ENCODE assay signal across 17 mouse cellular contexts in the genomic region with DNA sequence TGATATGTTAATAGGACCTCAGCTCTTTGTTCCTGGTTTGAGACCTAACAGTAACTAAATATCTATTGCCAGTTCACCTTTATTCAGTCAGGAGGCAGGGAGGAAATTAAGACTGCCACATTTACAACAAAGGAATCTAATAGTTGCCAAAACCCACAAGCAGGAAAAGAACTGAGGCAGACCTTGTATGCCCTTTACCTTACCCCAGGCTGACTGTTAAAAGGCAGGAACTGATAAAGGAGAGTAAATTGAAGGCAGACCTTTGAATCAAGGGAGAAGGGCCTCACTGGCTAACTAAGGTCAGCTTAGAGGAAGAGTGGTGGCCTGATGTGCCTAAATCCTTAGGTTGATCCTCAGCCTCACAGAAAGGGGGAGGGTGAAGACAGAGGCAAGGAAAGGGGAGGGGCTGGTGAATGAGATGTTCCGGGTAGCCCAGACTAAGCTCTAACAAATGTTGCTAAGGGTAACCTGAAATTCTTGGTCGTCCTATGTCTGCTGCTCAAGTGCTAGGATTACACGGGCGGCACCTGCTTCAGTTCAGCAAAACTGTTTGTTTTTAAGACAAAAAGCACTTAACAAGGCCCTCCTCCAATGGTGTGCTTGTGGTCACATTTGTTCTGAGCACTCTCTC. TPM values are rescaled to one million over a fixed set of nuclear protein-coding genes. Genes with fewer than 3 reads are reported as not detected.
DNase-seq lines count a peak whose midpoint lies in the region; ATAC-seq lines count a peak whose summit lies in the region.
"Had no signal": no experiment of that assay in that cellular context is flagged by ENCODE, and none has a peak within 500 bp of the region (broad histone marks: within the 10 kb centered on the region; RNA-seq: fewer than 3 reads in every experiment).

No protein-coding gene starts in this region.

- no peak overlapping the region for H3K4me3 ChIP-seq in hindbrain, embryonic 11.5 days (ENCODE audit: low read depth, low read length)
- H3K4me3 ChIP-seq in hindbrain, embryonic 16.5 days (ENCODE audit: low read length) = no peak overlapping the region
- H3K4me3 ChIP-seq in embryonic facial prominence, embryonic 10.5 days = no peak overlapping the region
- no peak overlapping the region for H3K4me3 ChIP-seq in midbrain, embryonic 13.5 days (replicated peaks)
- H3K4me3 ChIP-seq: embryonic facial prominence, embryonic 12.5 days; heart, embryonic 15.5 days; hindbrain, embryonic 13.5 days; layer of hippocampus, adult 2 months; liver, embryonic 15.5 days had no signal

- H3K9me3 ChIP-seq in hindbrain, embryonic 11.5 days (ENCODE audit: control insufficient read depth, low read length) = no peaks in the 10 kb centered on the region
- H3K9me3 ChIP-seq in hindbrain, embryonic 16.5 days (ENCODE audit: control insufficient read depth, low read length) = no peaks in the 10 kb centered on the region
- H3K9me3 ChIP-seq in embryonic facial prominence, embryonic 10.5 days = no peaks in the 10 kb centered on the region
- H3K9me3 ChIP-seq in midbrain, embryonic 13.5 days = no peaks in the 10 kb centered on the region
- H3K9me3 ChIP-seq: embryonic facial prominence, embryonic 12.5 days; heart, embryonic 15.5 days; hindbrain, embryonic 13.5 days; liver, embryonic 15.5 days had no signal

- no peak for ATAC-seq in hindbrain, embryonic 11.5 days (ENCODE audit: low FRiP score)
- ATAC-seq in hindbrain, embryonic 16.5 days = no peak
- peak; percentile 40; the same call in 1 of the 2 replicates for ATAC-seq in midbrain, embryonic 13.5 days
- ATAC-seq: activated CD4-positive, CD25-positive, alpha-beta regulatory T cell, adult 4 months had no signal

- no peaks in the 10 kb centered on the region for H3K4me1 ChIP-seq in hindbrain, embryonic 11.5 days (replicated peaks; ENCODE audit: control insufficient read depth, insufficient read depth, low read length)
- H3K4me1 ChIP-seq in hindbrain, embryonic 16.5 days (ENCODE audit: control insufficient read depth, insufficient read depth, low read depth, low read length) = no peaks in the 10 kb centered on the region
- peaks cover 23% of the 10 kb centered on the region for H3K4me1 ChIP-seq in embryonic facial prominence, embryonic 10.5 days
- H3K4me1 ChIP-seq in midbrain, embryonic 13.5 days (replicated peaks) = peaks cover 12% of the 10 kb centered on the region; the same call in 1 of the 2 replicates
- H3K4me1 ChIP-seq: hindbrain, embryonic 13.5 days had no signal

- H3K27ac ChIP-seq in hindbrain, embryonic 11.5 days (ENCODE audit: low read depth, low read length) = no peak overlapping the region
- no peak overlapping the region for H3K27ac ChIP-seq in hindbrain, embryonic 16.5 days (ENCODE audit: low read depth, low read length)
- peak overlapping the region; percentile 59 for H3K27ac ChIP-seq in embryonic facial prominence, embryonic 10.5 days (replicated peaks)
- no peak overlapping the region for H3K27ac ChIP-seq in midbrain, embryonic 13.5 days
- H3K27ac ChIP-seq: embryonic facial prominence, embryonic 12.5 days; heart, embryonic 15.5 days; hindbrain, embryonic 13.5 days; layer of hippocampus, adult 2 months; liver, embryonic 15.5 days had no signal

- intact Hi-C loops in left cerebral cortex, postnatal 4 days (cut with DNase I) = no loop called here

- DNase-seq in hindbrain, embryonic 11.5 days (ENCODE audit: low spot score) = peak; percentile 6
- peak; percentile 48 for DNase-seq in ZHBTc4 (ENCODE audit: low read depth, low spot score)
- peak; percentile 45 for DNase-seq in embryonic facial prominence, embryonic 10.5 days (ENCODE audit: low spot score)
- no peak for DNase-seq in adrenal gland, adult 2 months
- no peak for DNase-seq in cerebellum, postnatal 25 days
- DNase-seq in left cerebral cortex, postnatal 4 days = no peak
- DNase-seq: cerebellum, adult 8-10 months; gastrocnemius, postnatal 25 days; thymus, adult 2 months had no signal

- no peak overlapping the region for H3K4me2 ChIP-seq in hindbrain, embryonic 11.5 days (replicated peaks; ENCODE audit: low read depth, low read length)
- H3K4me2 ChIP-seq in hindbrain, embryonic 16.5 days (ENCODE audit: low read length) = no peak overlapping the region
- H3K4me2 ChIP-seq in midbrain, embryonic 13.5 days (replicated peaks) = no peak overlapping the region
- H3K4me2 ChIP-seq: embryonic facial prominence, embryonic 12.5 days; heart, embryonic 15.5 days; hindbrain, embryonic 13.5 days; liver, embryonic 15.5 days had no signal

- WGBS in hindbrain, embryonic 11.5 days = 17% methylated on average over 4 of the region's 4 CpGs
- 9% methylated on average over 4 of the region's 4 CpGs for WGBS in hindbrain, embryonic 16.5 days
- WGBS in embryonic facial prominence, embryonic 10.5 days = 22% methylated on average over 4 of the region's 4 CpGs
- 2% methylated on average over 4 of the region's 4 CpGs for WGBS in midbrain, embryonic 13.5 days

- H3K36me3 ChIP-seq in hindbrain, embryonic 11.5 days (ENCODE audit: control insufficient read depth, insufficient read depth, low read length) = no peaks in the 10 kb centered on the region
- no peaks in the 10 kb centered on the region for H3K36me3 ChIP-seq in hindbrain, embryonic 16.5 days (ENCODE audit: control insufficient read depth, insufficient read depth, low read length)
- no peaks in the 10 kb centered on the region for H3K36me3 ChIP-seq in embryonic facial prominence, embryonic 10.5 days (replicated peaks)
- no peaks in the 10 kb centered on the region for H3K36me3 ChIP-seq in midbrain, embryonic 13.5 days
- H3K36me3 ChIP-seq: embryonic facial prominence, embryonic 12.5 days; heart, embryonic 15.5 days; hindbrain, embryonic 13.5 days; liver, embryonic 15.5 days had no signal

- H3K27me3 ChIP-seq in hindbrain, embryonic 11.5 days (ENCODE audit: control insufficient read depth, insufficient read depth, low read length) = no peaks in the 10 kb centered on the region
- H3K27me3 ChIP-seq in hindbrain, embryonic 16.5 days (replicated peaks; ENCODE audit: control insufficient read depth, insufficient read depth, low read length) = no peaks in the 10 kb centered on the region
- no peaks in the 10 kb centered on the region for H3K27me3 ChIP-seq in embryonic facial prominence, embryonic 10.5 days (replicated peaks; ENCODE audit: low read depth, poor library complexity, severe bottlenecking)
- no peaks in the 10 kb centered on the region for H3K27me3 ChIP-seq in midbrain, embryonic 13.5 days
- H3K27me3 ChIP-seq: embryonic facial prominence, embryonic 12.5 days; heart, embryonic 15.5 days; hindbrain, embryonic 13.5 days; liver, embryonic 15.5 days had no signal

- no peak overlapping the region for H3K9ac ChIP-seq in hindbrain, embryonic 11.5 days (ENCODE audit: low read depth, low read length)
- no peak overlapping the region for H3K9ac ChIP-seq in hindbrain, embryonic 16.5 days (ENCODE audit: low read depth, low read length)
- H3K9ac ChIP-seq in midbrain, embryonic 13.5 days (replicated peaks) = no peak overlapping the region
- H3K9ac ChIP-seq: embryonic facial prominence, embryonic 12.5 days; heart, embryonic 15.5 days; hindbrain, embryonic 13.5 days; liver, embryonic 15.5 days had no signal

RNA-seq across cellular contexts. Expression of a gene that starts 16.1 kb away (rescaled TPM):
- 52.1 and 64.0 TPM in 2 replicates for polyA plus RNA-seq in hindbrain, embryonic 11.5 days (2014; fragmentation: Nextera tagmentation; extraction: Ambion mirVana)
- polyA plus RNA-seq in hindbrain, embryonic 16.5 days (2015; fragmentation: Nextera tagmentation; extraction: Ambion mirVana) = 39.4 and 43.4 TPM in 2 replicates
- polyA plus RNA-seq in embryonic facial prominence, embryonic 10.5 days (2016; fragmentation: Nextera tagmentation; extraction: Ambion mirVana) = 63.7 and 67.8 TPM in 2 replicates
- polyA plus RNA-seq in midbrain, embryonic 13.5 days (2015; fragmentation: Nextera tagmentation; extraction: Ambion mirVana) = 48.8 and 49.8 TPM in 2 replicates
- 10 to 100 TPM; 61.2 to 99.1 TPM for total RNA-seq in adrenal gland, adult 2 months (2021)
- polyA plus RNA-seq in adrenal gland, adult 2 months (2012; rRNA removed) = 26.1 and 41.4 TPM in 2 replicates
- 10 to 100 TPM; 41.0 to 42.3 TPM for total RNA-seq in left cerebral cortex, postnatal 4 days (2021)

Comparison
In these comparisons a context has a peak if more than half of its experiments do, and no peak if none do; other contexts are left out.
1. DNase-seq: peak in hindbrain, embryonic 11.5 days (single experiment), ZHBTc4 (single experiment) and embryonic facial prominence, embryonic 10.5 days (single experiment); none in adrenal gland, adult 2 months (single experiment), cerebellum, postnatal 25 days (0 of 2) and left cerebral cortex, postnatal 4 days (single experiment).